Mouse (Mus musculus) MEL (cell line): ENCODE measurements around the gene Sox5.

Source experiments
- CHD1 ChIP-seq: IDR thresholded peaks from 2 replicates; pipeline ENCODE4 v1.6.1; 2012; ENCODE audit warnings: low read depth, mild to moderate bottlenecking, inconsistent platforms, low read length, improper control_type of control experiment
- CTCF ChIP-seq, 3 experiments: IDR thresholded peaks in 2 of 3; conservative IDR thresholded peaks in 1 of 3; 2 replicates each; pipeline ENCODE4 v1.5.1; 2011 to 2012; ENCODE audit warnings: low read length in 3 of 3, low read depth in 2 of 3, mild to moderate bottlenecking in 2 of 3, improper control_type of control experiment in 1 of 3, inconsistent platforms in 1 of 3, mixed read lengths in 1 of 3, moderate library complexity in 1 of 3; ENCODE audit not compliant: control insufficient read depth in 1 of 3, insufficient read depth in 1 of 3, poor library complexity in 1 of 3, severe bottlenecking in 1 of 3
- POLR2A ChIP-seq, 2 experiments: IDR thresholded peaks; 2 replicates each; pipeline ENCODE4 v1.6.1; 2011 to 2012; ENCODE audit warnings: low read length in 2 of 2, mild to moderate bottlenecking in 2 of 2, control low read depth in 1 of 2, improper control_type of control experiment in 1 of 2, low read depth in 1 of 2, moderate library complexity in 1 of 2; ENCODE audit not compliant: control insufficient read depth in 1 of 2, insufficient read depth in 1 of 2, poor library complexity in 1 of 2
- POLR2AphosphoS2 ChIP-seq: IDR thresholded peaks from 2 replicates; pipeline ENCODE4 v1.6.1; 2011; ENCODE audit warnings: low read length, improper control_type of control experiment
- POLR2AphosphoS5 ChIP-seq: IDR thresholded peaks from 2 replicates; pipeline ENCODE4 v1.6.1; 2012; ENCODE audit warnings: low read depth, borderline replicate concordance, mild to moderate bottlenecking, inconsistent platforms, low read length, moderate library complexity, mixed read lengths
- RAD21 ChIP-seq: IDR thresholded peaks from 2 replicates; pipeline ENCODE4 v1.6.1; 2011; ENCODE audit warnings: mild to moderate bottlenecking, low read depth, low read length, improper control_type of control experiment
- TAL1 ChIP-seq: IDR thresholded peaks from 2 replicates; pipeline ENCODE4 v1.6.1; 2012; ENCODE audit warnings: mild to moderate bottlenecking, inconsistent platforms, low read length, moderate library complexity, mixed read lengths

- TF ChIP-seq POLR2AphosphoS2: no peak
- no peak for TF ChIP-seq TAL1
- TF ChIP-seq POLR2A (IDR thresholded peaks at IDR 0.05; ENCODE audit: control insufficient read depth in 1 of 2, insufficient read depth in 1 of 2, low read depth in 1 of 2, low read length in 2 of 2, poor library complexity in 1 of 2): no peak
- TF ChIP-seq CTCF (IDR thresholded peaks at IDR 0.05 in 2 of 3, conservative IDR thresholded peaks at IDR 0.05 in 1 of 3; ENCODE audit: control insufficient read depth in 1 of 3, insufficient read depth in 1 of 3, low read depth in 2 of 3, low read length in 3 of 3, poor library complexity in 1 of 3, severe bottlenecking in 1 of 3): no peak
- no peak for TF ChIP-seq POLR2AphosphoS5
- TF ChIP-seq RAD21: no peak
- no peak for TF ChIP-seq CHD1
These were observed 670.2 kb downstream of the Sox5 start for GRCm38 (mm10) chr6:144111561-144111960.
